In genomic region chr13:13516376-13517225, GRCm38 (mm10) we compare ENCODE assay signal across 8 mouse cellular contexts.
DNase-seq lines count a peak whose midpoint lies in the region; ATAC-seq lines count a peak whose summit lies in the region.

No protein-coding gene starts in this region.

- ATAC-seq in inflammation-experienced regulatory T-cells, adult 6 months = peak; percentile 74
- peak; percentile 84 for ATAC-seq in megakaryocyte progenitor cell, adult 5-6 weeks (replicated peaks; ENCODE audit: poor library complexity)

- intact Hi-C loops in gastrocnemius, postnatal 14 days (cut with DNase I; ENCODE audit: low total_unique reads) = loop anchor here (10.0 kb wide), 1 partner anchor 98 kb away; no protein-coding TSS in a partner anchor
- intact Hi-C loops in left cerebral cortex, postnatal 10 days (cut with DNase I) = loop anchor here (2.0 to 5.0 kb wide), 2 partner anchors 96 to 351 kb away; no protein-coding TSS in a partner anchor

- peak; percentile 53 for DNase-seq in WW6 (ENCODE audit: low read depth, low spot score)
- peak; percentile 86 to 91 for DNase-seq in cerebellum, postnatal 4 days (ENCODE audit: low spot score in 2 of 2)
- DNase-seq in gastrocnemius, postnatal 14 days = peak; percentile 77
- peak; percentile 68 to 85 for DNase-seq in left cerebral cortex, postnatal 10 days (ENCODE audit: extremely low spot score in 1 of 2, low spot score in 2 of 2)
- peak; percentile 77 to 85 for DNase-seq in right cerebral cortex, postnatal 10 days (ENCODE audit: low spot score in 2 of 2)
- peak; percentile 67 for DNase-seq in urinary bladder, postnatal 10 days (ENCODE audit: low spot score)

Comparison
In these comparisons a context has a peak if more than half of its experiments do, and no peak if none do; other contexts are left out.
1. Peak in every context shown above with its lines: DNase-seq and ATAC-seq.